Mouse (Mus musculus) CH12.LX (cell line): ENCODE measurements around the gene Itgad. TPM values are rescaled to one million over a fixed set of nuclear protein-coding genes. Genes with fewer than 3 reads are reported as not detected.

ENCODE experiments used
- DNase-seq: peaks from one replicate; pipeline ENCODE4 v3.0.0-alpha.2; 2013; ENCODE audit errors: extremely low read depth
- H3K27ac ChIP-seq: 2 replicates; pipeline ENCODE4 v1.5.1; 2012; ENCODE audit warnings: low read depth, mild to moderate bottlenecking, control low read depth, moderate library complexity; ENCODE audit not compliant: insufficient read depth
- H3K27me3 ChIP-seq: replicated peaks from 2 replicates; pipeline ENCODE3; 2012; ENCODE audit warnings: inconsistent platforms
- H3K36me3 ChIP-seq, 2 experiments: replicated peaks in 1 of 2; 2 replicates each; pipeline versions ENCODE3 to v1.6.1; 2012; ENCODE audit warnings: inconsistent platforms in 1 of 2, low read length in 1 of 2, mild to moderate bottlenecking in 1 of 2, mixed read lengths in 1 of 2, moderate library complexity in 1 of 2; ENCODE audit not compliant: control insufficient read depth in 1 of 2, insufficient read depth in 1 of 2
- H3K4me1 ChIP-seq, 2 experiments: 2 replicates each; pipeline ENCODE4 v1.6.1; 2012; ENCODE audit warnings: inconsistent platforms in 1 of 2, moderate library complexity in 1 of 2; ENCODE audit not compliant: insufficient read depth in 2 of 2, control insufficient read depth in 1 of 2
- H3K4me2 ChIP-seq: 2 replicates; pipeline ENCODE4 v1.6.1; 2012; ENCODE audit warnings: low read depth, mild to moderate bottlenecking, control low read depth; ENCODE audit not compliant: poor library complexity, insufficient read depth, severe bottlenecking
- H3K4me3 ChIP-seq, 3 experiments: fragments of 150-350 bp in 1 of 3; sonication (generic) in 1 of 3; replicated peaks in 1 of 3; 2 replicates each; pipeline versions ENCODE3 to v1.5.1; 2011 to 2012; ENCODE audit warnings: low read depth in 2 of 3, low read length in 2 of 3, mild to moderate bottlenecking in 2 of 3, moderate library complexity in 2 of 3, control low read depth in 1 of 3, improper control_type of control experiment in 1 of 3, inconsistent platforms in 1 of 3, mixed read lengths in 1 of 3; ENCODE audit not compliant: poor library complexity in 1 of 3
- H3K79me2 ChIP-seq: replicated peaks from 2 replicates; pipeline ENCODE4 v1.6.1; 2012; ENCODE audit warnings: mild to moderate bottlenecking, moderate library complexity; ENCODE audit not compliant: control insufficient read depth, poor library complexity, insufficient read depth, severe bottlenecking; ENCODE audit errors: extremely low read depth
- H3K9ac ChIP-seq: 2 replicates; pipeline ENCODE4 v1.6.1; 2012; ENCODE audit warnings: low read depth, mild to moderate bottlenecking, control low read depth, moderate library complexity; ENCODE audit not compliant: insufficient read depth
- H3K9me3 ChIP-seq: replicated peaks from 2 replicates; pipeline ENCODE3; 2012; ENCODE audit warnings: low read length, inconsistent platforms, mixed read lengths
- CHD2 ChIP-seq: IDR thresholded peaks from 2 replicates; pipeline ENCODE4 v1.6.1; 2011; ENCODE audit warnings: low read length, improper control_type of control experiment
- CTCF ChIP-seq, 2 experiments: IDR thresholded peaks in 1 of 2; conservative IDR thresholded peaks in 1 of 2; 2 replicates each; pipeline ENCODE4 v1.5.1; 2011 to 2012; ENCODE audit warnings: low read depth in 2 of 2, low read length in 2 of 2, improper control_type of control experiment in 1 of 2, inconsistent platforms in 1 of 2, mild to moderate bottlenecking in 1 of 2, moderate library complexity in 1 of 2
- EP300 ChIP-seq: IDR thresholded peaks from 2 replicates; pipeline ENCODE4 v1.6.1; 2011; ENCODE audit warnings: low read length, improper control_type of control experiment
- GABPA ChIP-seq: IDR thresholded peaks from 2 replicates; pipeline ENCODE4 v1.6.1; 2012; ENCODE audit warnings: low read depth, low read length, improper control_type of control experiment, inconsistent platforms; ENCODE audit not compliant: insufficient replicate concordance
- HCFC1 ChIP-seq: IDR thresholded peaks from 2 replicates; pipeline ENCODE4 v1.6.1; 2012; ENCODE audit warnings: low read depth, mild to moderate bottlenecking, inconsistent platforms, low read length, improper control_type of control experiment
- IRF4 ChIP-seq: IDR thresholded peaks from 2 replicates; pipeline ENCODE4 v1.6.1; 2014; ENCODE audit warnings: low read depth, mild to moderate bottlenecking, inconsistent platforms, low read length, improper control_type of control experiment
- JUN ChIP-seq: IDR thresholded peaks from 2 replicates; pipeline ENCODE4 v1.6.1; 2011; ENCODE audit warnings: low read depth, mild to moderate bottlenecking, low read length, improper control_type of control experiment, moderate library complexity; ENCODE audit not compliant: insufficient read depth
- JUND ChIP-seq: conservative IDR thresholded peaks from 2 replicates; pipeline ENCODE4 v1.6.1; 2011; ENCODE audit warnings: low read depth, low read length, improper control_type of control experiment
- MAX ChIP-seq: IDR thresholded peaks from 2 replicates; pipeline ENCODE4 v1.6.1; 2011; ENCODE audit warnings: low read length, improper control_type of control experiment
- MAZ ChIP-seq: IDR thresholded peaks from 2 replicates; pipeline ENCODE4 v1.6.1; 2012; ENCODE audit warnings: low read depth, mild to moderate bottlenecking, inconsistent platforms, low read length, improper control_type of control experiment, moderate library complexity
- MEF2A ChIP-seq: IDR thresholded peaks from 2 replicates; pipeline ENCODE4 v1.6.1; 2014; ENCODE audit warnings: low read depth, mild to moderate bottlenecking, inconsistent platforms, low read length, improper control_type of control experiment, borderline replicate concordance
- MYC ChIP-seq: IDR thresholded peaks from 2 replicates; pipeline ENCODE4 v1.6.1; 2011; ENCODE audit warnings: low read depth, mild to moderate bottlenecking, improper control_type of control experiment, low read length
- RAD21 ChIP-seq: IDR thresholded peaks from 2 replicates; pipeline ENCODE4 v1.6.1; 2011; ENCODE audit warnings: low read depth, mild to moderate bottlenecking, low read length, improper control_type of control experiment, moderate library complexity
- RCOR1 ChIP-seq: conservative IDR thresholded peaks from 2 replicates; pipeline ENCODE4 v1.6.1; 2012; ENCODE audit warnings: low read depth, mild to moderate bottlenecking, inconsistent platforms, low read length, improper control_type of control experiment
- SMC3 ChIP-seq: IDR thresholded peaks from 2 replicates; pipeline ENCODE4 v1.6.1; 2011; ENCODE audit warnings: low read depth, low read length, improper control_type of control experiment
- TCF12 ChIP-seq: IDR thresholded peaks from 2 replicates; pipeline ENCODE4 v1.6.1; 2014; ENCODE audit warnings: low read depth, mild to moderate bottlenecking, inconsistent platforms, low read length, improper control_type of control experiment
- ZC3H11A ChIP-seq: IDR thresholded peaks from 2 replicates; pipeline ENCODE4 v1.6.1; 2012; ENCODE audit warnings: low read depth, mild to moderate bottlenecking, inconsistent platforms, low read length, improper control_type of control experiment
- ZNF384 ChIP-seq: IDR thresholded peaks from 2 replicates; pipeline ENCODE4 v1.6.1; 2012; ENCODE audit warnings: low read depth, low read length, improper control_type of control experiment, inconsistent platforms
- dilution Hi-C: fragments of 300-500 bp; cut with MboI; formaldehyde crosslinking; loops from 2 replicates; pipeline ENCODE4 v1.14.3; 2020; ENCODE audit warnings: low sequenced_read_pairs; ENCODE audit not compliant: extremely low pct_unique_long_range_greater_than_20kb, extremely low pct_ligation_motif_present
- in situ Hi-C: fragments of 300-500 bp; cut with MboI; formaldehyde crosslinking; loops from 3 replicates; pipeline ENCODE4 v1.14.3; 2019; ENCODE audit warnings: low sequenced_read_pairs, low pct_ligation_motif_present, low pct_unique_long_range_greater_than_20kb, mixed read lengths
- polyA plus RNA-seq: library from polyadenylated mRNA; unstranded; fragments of >175 nt; gene quantifications from 2 replicates; pipeline ENCODE4 v1.2.1, GENCODE M21; 2012; ENCODE audit warnings: low read depth; ENCODE audit not compliant: insufficient read length
- total RNA-seq, 2 experiments: library from RNA; depleted of rRNA; stranded (reverse); fragments of 300-350 nt in 1 of 2; fragments of >200 nt in 1 of 2; gene quantifications; 2 replicates each; pipeline ENCODE4 v1.2.3; 2012 to 2014

The Itgad gene
- total and polyA plus RNA-seq, 3 experiments, result not detected

- peak within 1 kb of the TSS; percentile 1; the same call in 1 of the 2 replicates for H3K9ac ChIP-seq
- dilution Hi-C loops (no loop called here), in situ Hi-C loops (no loop called here)
- H3K4me1 ChIP-seq, result peaks cover 7 to 48% of the 10 kb centered on the region in 2 experiments
- TF ChIP-seq CHD2 (peak; percentile 64), GABPA (no peak), IRF4 (peak; percentile 96), EP300 (peak; percentile 97), MEF2A (peak; percentile 43; the same call in 1 of the 2 replicates), RCOR1 (0 out of 2 replicates have a peak, but pooled peaks have one; percentile 73), HCFC1 (no peak), TCF12 (peak; percentile 21; the same call in 1 of the 2 replicates), MYC (no peak), JUN (peak; percentile 78), MAZ (0 out of 2 replicates have a peak, but pooled peaks have one; percentile 0), CTCF (conservative IDR thresholded peaks at IDR 0.05 in 1 of 2, IDR thresholded peaks at IDR 0.05 in 1 of 2; ENCODE audit: low read depth in 2 of 2, low read length in 2 of 2) (no peak), ZC3H11A (no peak), SMC3 (no peak), JUND (peak; percentile 91)
- no peaks in the 10 kb centered on the region for H3K79me2 ChIP-seq
- H3K4me2 ChIP-seq, result no peak within 1 kb of the TSS
- H3K4me3 ChIP-seq, result no peak within 1 kb of the TSS
- DNase-seq, result peak; percentile 53
- H3K27ac ChIP-seq, result no peak within 1 kb of the TSS
- no peaks in the 10 kb centered on the region for H3K36me3 ChIP-seq
- no peaks in the 10 kb centered on the region for H3K27me3 ChIP-seq
- no peaks in the 10 kb centered on the region for H3K9me3 ChIP-seq
These were observed 25.1 kb upstream of the Itgad start, which contains the start of gene Itgax for GRCm38 (mm10) chr7:128128741-128129720. Gene Itgax, plus strand, starts transcription at chr7:128129547.

GRCm38 (mm10) chr7:128132148-128132547, 22.0 kb upstream of the Itgad start:
- H3K4me1 ChIP-seq, result peaks cover 7 to 46% of the 10 kb centered on the region in 2 experiments
- H3K79me2 ChIP-seq, result no peaks in the 10 kb centered on the region
- no peak overlapping the region for H3K27ac ChIP-seq
- H3K9ac ChIP-seq, result no peak overlapping the region
- dilution Hi-C loops, result no loop called here
- H3K27me3 ChIP-seq, result no peaks in the 10 kb centered on the region
- no peak for DNase-seq
- no peak for TF ChIP-seq JUN
- TF ChIP-seq RAD21, result no peak
- TF ChIP-seq MAX, result no peak
- no peak for TF ChIP-seq ZNF384
- in situ Hi-C loops, result no loop called here
- H3K36me3 ChIP-seq, result no peaks in the 10 kb centered on the region
- no peak overlapping the region for H3K4me2 ChIP-seq
- H3K4me3 ChIP-seq, result no peak overlapping the region
- H3K9me3 ChIP-seq, result no peaks in the 10 kb centered on the region
